Comparison of ENCODE assay signal across 9 mouse cellular contexts in the genomic region with DNA sequence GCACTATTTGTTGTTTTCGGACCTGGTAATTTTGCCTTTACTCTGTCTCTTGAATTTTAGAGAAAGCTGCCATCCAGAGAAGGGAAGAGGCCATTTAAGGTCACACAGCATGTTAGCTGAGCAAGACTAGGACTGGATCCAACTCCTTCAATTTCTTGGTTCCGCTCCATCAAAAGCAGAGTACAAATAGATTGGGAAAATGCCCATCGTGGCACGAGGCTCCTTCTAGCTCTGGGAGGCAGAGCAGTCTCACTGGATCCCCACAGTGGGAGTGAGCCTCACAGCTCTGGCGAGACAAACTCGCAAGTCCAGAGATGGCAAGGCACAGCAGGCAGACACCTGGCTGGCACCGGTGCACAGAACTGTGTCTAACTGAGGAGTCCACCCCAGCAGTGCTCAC.
DNase-seq lines count a peak whose midpoint lies in the region; ATAC-seq and TF ChIP-seq lines count a peak whose summit lies in the region.
"Had no signal": no experiment of that assay in that cellular context is flagged by ENCODE, and none has a peak within 500 bp of the region (broad histone marks: within the 10 kb centered on the region; RNA-seq: fewer than 3 reads in every experiment).

No protein-coding gene starts in this region.

- 82% methylated on average over 7 of the region's 7 CpGs for WGBS in lung, embryonic 14.5 days
- WGBS in lung, postnatal 0 days, result 74% methylated on average over 7 of the region's 7 CpGs
- 69% methylated on average over 7 of the region's 7 CpGs for WGBS in neural tube, embryonic 15.5 days
- 91% methylated on average over 7 of the region's 7 CpGs for WGBS in forebrain, embryonic 10.5 days

- TF ChIP-seq CTCF in lung, embryonic 14.5 days (IDR thresholded peaks at IDR 0.05; ENCODE audit: low read depth), result no peak
- TF ChIP-seq CTCF in lung, postnatal 0 days (IDR thresholded peaks at IDR 0.05), result no peak

- DNase-seq in lung, embryonic 14.5 days, result peak; percentile 22
- no peak for DNase-seq in lung, postnatal 0 days (ENCODE audit: low spot score)
- DNase-seq in cerebellum, adult 9-10 months, result peak; percentile 90
- DNase-seq in heart, postnatal 36 days, result peak; percentile 54 to 56
- peak; percentile 34 for DNase-seq in lung, postnatal 36 days
- DNase-seq in forebrain, embryonic 10.5 days (ENCODE audit: extremely low spot score, low spot score), result no peak
- no peak for DNase-seq in thymus, postnatal 36 days

- H3K4me1 ChIP-seq in lung, embryonic 14.5 days (ENCODE audit: insufficient read depth), result 0 out of 2 replicates have a peak, but pooled peaks cover 2% of the 10 kb centered on the region
- H3K4me1 ChIP-seq in lung, postnatal 0 days (ENCODE audit: insufficient read depth, low read depth, low read length), result 0 out of 2 replicates have a peak, but pooled peaks cover 4% of the 10 kb centered on the region
- peaks cover 9% of the 10 kb centered on the region; the same call in 1 of the 2 replicates for H3K4me1 ChIP-seq in neural tube, embryonic 15.5 days
- H3K4me1 ChIP-seq in forebrain, embryonic 10.5 days, result peaks cover 20% of the 10 kb centered on the region
- H3K4me1 ChIP-seq: embryonic facial prominence, embryonic 12.5 days had no signal

- H3K4me2 ChIP-seq in lung, embryonic 14.5 days, result no peak overlapping the region
- no peak overlapping the region for H3K4me2 ChIP-seq in lung, postnatal 0 days (replicated peaks; ENCODE audit: low read depth, low read length)
- H3K4me2 ChIP-seq in neural tube, embryonic 15.5 days, result no peak overlapping the region
- H3K4me2 ChIP-seq: embryonic facial prominence, embryonic 12.5 days had no signal

- no peak overlapping the region for H3K9ac ChIP-seq in lung, embryonic 14.5 days
- H3K9ac ChIP-seq in lung, postnatal 0 days (replicated peaks; ENCODE audit: low read depth), result no peak overlapping the region
- H3K9ac ChIP-seq in neural tube, embryonic 15.5 days (replicated peaks), result no peak overlapping the region
- H3K9ac ChIP-seq: embryonic facial prominence, embryonic 12.5 days had no signal

- no peak for ATAC-seq in lung, embryonic 14.5 days (ENCODE audit: insufficient read depth)
- no peak for ATAC-seq in lung, postnatal 0 days
- no peak for ATAC-seq in neural tube, embryonic 15.5 days (ENCODE audit: low FRiP score)

- no peak overlapping the region for H3K4me3 ChIP-seq in lung, embryonic 14.5 days (ENCODE audit: low read depth, low read length)
- H3K4me3 ChIP-seq in lung, postnatal 0 days (ENCODE audit: low read depth, low read length), result no peak overlapping the region
- no peak overlapping the region for H3K4me3 ChIP-seq in neural tube, embryonic 15.5 days (replicated peaks)
- H3K4me3 ChIP-seq in forebrain, embryonic 10.5 days, result no peak overlapping the region
- H3K4me3 ChIP-seq: embryonic facial prominence, embryonic 12.5 days had no signal

- no peak overlapping the region for H3K27ac ChIP-seq in lung, embryonic 14.5 days (ENCODE audit: low read depth)
- no peak overlapping the region for H3K27ac ChIP-seq in lung, postnatal 0 days (ENCODE audit: low read length)
- H3K27ac ChIP-seq in neural tube, embryonic 15.5 days (replicated peaks), result no peak overlapping the region
- H3K27ac ChIP-seq in forebrain, embryonic 10.5 days, result no peak overlapping the region
- H3K27ac ChIP-seq: embryonic facial prominence, embryonic 12.5 days had no signal

- no peaks in the 10 kb centered on the region for H3K9me3 ChIP-seq in lung, embryonic 14.5 days (ENCODE audit: low read depth, low read length)
- H3K9me3 ChIP-seq in lung, postnatal 0 days (ENCODE audit: low read length), result no peaks in the 10 kb centered on the region
- H3K9me3 ChIP-seq in neural tube, embryonic 15.5 days (replicated peaks), result no peaks in the 10 kb centered on the region
- H3K9me3 ChIP-seq in forebrain, embryonic 10.5 days, result no peaks in the 10 kb centered on the region
- H3K9me3 ChIP-seq: embryonic facial prominence, embryonic 12.5 days had no signal

- intact Hi-C loops in heart, postnatal 36 days (cut with DNase I), result no loop called here

- no peaks in the 10 kb centered on the region for H3K36me3 ChIP-seq in lung, embryonic 14.5 days (ENCODE audit: insufficient read depth)
- no peaks in the 10 kb centered on the region for H3K36me3 ChIP-seq in lung, postnatal 0 days (ENCODE audit: insufficient read depth, low read length)
- no peaks in the 10 kb centered on the region for H3K36me3 ChIP-seq in neural tube, embryonic 15.5 days
- no peaks in the 10 kb centered on the region for H3K36me3 ChIP-seq in forebrain, embryonic 10.5 days (replicated peaks)
- H3K36me3 ChIP-seq: embryonic facial prominence, embryonic 12.5 days had no signal

- TF ChIP-seq EP300 in lung, postnatal 0 days (IDR thresholded peaks at IDR 0.05), result no peak

- no peaks in the 10 kb centered on the region for H3K27me3 ChIP-seq in lung, embryonic 14.5 days (ENCODE audit: insufficient read depth, low read length)
- H3K27me3 ChIP-seq in lung, postnatal 0 days (replicated peaks; ENCODE audit: insufficient read depth, low read length), result no peaks in the 10 kb centered on the region
- peaks cover 12% of the 10 kb centered on the region for H3K27me3 ChIP-seq in neural tube, embryonic 15.5 days (replicated peaks)
- no peaks in the 10 kb centered on the region for H3K27me3 ChIP-seq in forebrain, embryonic 10.5 days (ENCODE audit: poor library complexity, severe bottlenecking)
- H3K27me3 ChIP-seq: embryonic facial prominence, embryonic 12.5 days had no signal

Comparison
In these comparisons a context has a peak if more than half of its experiments do, and no peak if none do; other contexts are left out.
1. DNase-seq: peak in lung, embryonic 14.5 days (single experiment), cerebellum, adult 9-10 months (single experiment), heart, postnatal 36 days (2 of 2) and lung, postnatal 36 days (single experiment); none in lung, postnatal 0 days (single experiment), forebrain, embryonic 10.5 days (single experiment) and thymus, postnatal 36 days (0 of 2).